Mouse (Mus musculus) hindbrain, embryonic 12.5 days (tissue): ENCODE results near the gene Mcm2. TPM values are rescaled to one million over a fixed set of nuclear protein-coding genes. Genes with fewer than 3 reads are reported as not detected.

Source experiments
- ATAC-seq: fragments of 200-750 bp; cut with Nextera tagmentation; 2 replicates; pipeline ENCODE4 v1.8.0; 2017; ENCODE audit warnings: moderate TSS enrichment; ENCODE audit not compliant: low FRiP score
- H3K27ac ChIP-seq: fragments of 300-500 bp; sonication (generic); 2 replicates; pipeline ENCODE4 v1.5.1; 2016; ENCODE audit warnings: mild to moderate bottlenecking
- H3K27me3 ChIP-seq: fragments of 300-500 bp; sonication (generic); 2 replicates; pipeline ENCODE4 v1.6.1; 2016; ENCODE audit warnings: mild to moderate bottlenecking
- H3K36me3 ChIP-seq: fragments of 300-500 bp; sonication (generic); 2 replicates; pipeline ENCODE4 v1.6.1; 2016; ENCODE audit warnings: mild to moderate bottlenecking
- H3K4me1 ChIP-seq: fragments of 300-500 bp; sonication (generic); 2 replicates; pipeline ENCODE4 v1.6.1; 2016
- H3K4me2 ChIP-seq: fragments of 300-500 bp; sonication (generic); replicated peaks from 2 replicates; pipeline ENCODE4 v1.6.1; 2016; ENCODE audit warnings: mild to moderate bottlenecking
- H3K4me3 ChIP-seq: fragments of 300-500 bp; sonication (generic); 2 replicates; pipeline ENCODE4 v1.5.1; 2016; ENCODE audit warnings: mild to moderate bottlenecking
- H3K9ac ChIP-seq: fragments of 300-500 bp; sonication (generic); 2 replicates; pipeline ENCODE4 v1.6.1; 2016; ENCODE audit warnings: mild to moderate bottlenecking, moderate library complexity
- H3K9me3 ChIP-seq: fragments of 300-500 bp; sonication (generic); replicated peaks from 2 replicates; pipeline ENCODE4 v1.6.1; 2016; ENCODE audit warnings: mild to moderate bottlenecking
- WGBS: fragments of 180-500 bp; shearing (Covaris S2); methylation state at CpG from one replicate; pipeline ENCODE4 v1.1.7; 2016; 5-methylcytosine and 5-hydroxymethylcytosine counted together
- polyA plus RNA-seq: library from polyadenylated mRNA; unstranded; fragments of >200 nt; fragmentation: Nextera tagmentation; extraction: Ambion mirVana; gene quantifications from 2 replicates; pipeline ENCODE4 v1.2.1, GENCODE M21; 2016

Mcm2 gene
- 119 and 130 TPM in 2 replicates for polyA plus RNA-seq

- Histone ChIP-seq H3K4me1 (peaks cover 38% of the 10 kb centered on the region), H3K36me3 (peaks cover 21% of the 10 kb centered on the region), H3K9me3 (no peaks in the 10 kb centered on the region), H3K4me2 (peak within 1 kb of the TSS; percentile 84), H3K27me3 (no peaks in the 10 kb centered on the region), H3K4me3 (peak within 1 kb of the TSS; percentile 55), H3K9ac (peak within 1 kb of the TSS; percentile 75), H3K27ac (peak within 1 kb of the TSS; percentile 80)
- WGBS, result under 1% methylated on average over 33 of the region's 33 CpGs
- ATAC-seq, result peak; percentile 81
Observed at GRCm38 (mm10) chr6:88898534-88899048, at the start of gene Mcm2. TSS of gene Mcm2 (minus strand) at chr6:88898780.

- Histone ChIP-seq H3K9ac (no peak overlapping the region), H3K36me3 (no peaks in the 10 kb centered on the region), H3K4me3 (no peak overlapping the region), H3K9me3 (no peaks in the 10 kb centered on the region), H3K4me2 (no peak overlapping the region), H3K4me1 (peaks cover 21% of the 10 kb centered on the region), H3K27me3 (no peaks in the 10 kb centered on the region), H3K27ac (no peak overlapping the region)
- no peak for ATAC-seq
Observed at GRCm38 (mm10) chr6:88947771-88948170, 49.2 kb upstream of the Mcm2 start.

GRCm38 (mm10) chr6:88946442-88946841 is 47.9 kb upstream of the Mcm2 start:
- no peak for ATAC-seq
- H3K27me3 ChIP-seq, result no peaks in the 10 kb centered on the region
- H3K27ac ChIP-seq, result no peak overlapping the region
- no peak overlapping the region for H3K4me2 ChIP-seq
- 76% methylated on average over 6 of the region's 6 CpGs for WGBS
- H3K9me3 ChIP-seq, result no peaks in the 10 kb centered on the region
- no peak overlapping the region for H3K9ac ChIP-seq
- H3K36me3 ChIP-seq, result no peaks in the 10 kb centered on the region
- peaks cover 34% of the 10 kb centered on the region for H3K4me1 ChIP-seq
- H3K4me3 ChIP-seq, result no peak overlapping the region

- no peak for ATAC-seq
- H3K27ac ChIP-seq, result peak overlapping the region; percentile 92; the same call in 1 of the 2 replicates
Observed at GRCm38 (mm10) chr6:88943666-88944065, 45.1 kb upstream of the Mcm2 start.

DNA sequence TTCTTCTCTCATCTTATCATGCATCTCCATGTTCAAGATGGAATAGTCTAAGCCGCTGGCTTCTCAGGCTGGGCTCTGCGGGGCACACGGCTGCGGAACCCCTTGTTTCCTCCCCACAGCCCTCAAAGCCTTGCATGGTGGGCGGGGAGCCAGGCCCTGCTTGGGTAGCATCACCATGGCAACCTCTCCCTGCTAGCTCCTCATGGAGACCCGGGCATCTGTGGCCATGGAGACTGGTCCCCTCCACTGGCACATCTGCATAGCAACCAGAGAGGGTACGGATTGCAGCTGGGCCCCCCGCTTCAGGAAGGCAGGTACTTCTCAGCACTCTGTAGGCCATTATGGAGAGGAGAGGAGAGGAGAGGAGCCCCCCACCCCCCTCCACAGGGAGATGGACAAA is 44.0 kb upstream of the Mcm2 start:
- no peaks in the 10 kb centered on the region for H3K36me3 ChIP-seq
- H3K4me2 ChIP-seq, result peak overlapping the region; percentile 31
- no peaks in the 10 kb centered on the region for H3K27me3 ChIP-seq
- H3K9me3 ChIP-seq, result no peaks in the 10 kb centered on the region
- H3K9ac ChIP-seq, result no peak overlapping the region
- peak overlapping the region; percentile 92 for H3K27ac ChIP-seq
- peak; percentile 84 for ATAC-seq
- WGBS, result 14% methylated on average over 8 of the region's 8 CpGs
- H3K4me3 ChIP-seq, result no peak overlapping the region
- H3K4me1 ChIP-seq, result peaks cover 72% of the 10 kb centered on the region

More at GRCm38 (mm10) chr6:88943666-88944065, 45.1 kb upstream of the Mcm2 start:
- 65% methylated on average over 6 of the region's 6 CpGs for WGBS
- H3K27me3 ChIP-seq, result no peaks in the 10 kb centered on the region
- H3K4me1 ChIP-seq, result peaks cover 61% of the 10 kb centered on the region
- no peak overlapping the region for H3K9ac ChIP-seq
- no peak overlapping the region for H3K4me3 ChIP-seq
- H3K9me3 ChIP-seq, result no peaks in the 10 kb centered on the region
- no peaks in the 10 kb centered on the region for H3K36me3 ChIP-seq
- no peak overlapping the region for H3K4me2 ChIP-seq

- Histone ChIP-seq H3K27me3 (no peaks in the 10 kb centered on the region), H3K36me3 (no peaks in the 10 kb centered on the region), H3K4me2 (no peak overlapping the region), H3K4me3 (no peak overlapping the region), H3K9me3 (no peaks in the 10 kb centered on the region), H3K27ac (peak overlapping the region; percentile 92), H3K4me1 (peaks cover 82% of the 10 kb centered on the region), H3K9ac (peak overlapping the region; percentile 18; the same call in 1 of the 2 replicates)
- ATAC-seq, result no peak
- 68% methylated on average over 4 of the region's 4 CpGs for WGBS
Observed at GRCm38 (mm10) chr6:88941628-88942027, 43.0 kb upstream of the Mcm2 start.

- no peaks in the 10 kb centered on the region for H3K27me3 ChIP-seq
- no peak overlapping the region for H3K4me2 ChIP-seq
- WGBS, result 80% methylated on average over 9 of the region's 9 CpGs
- ATAC-seq, result no peak
- peaks cover 84% of the 10 kb centered on the region for H3K4me1 ChIP-seq
- peak overlapping the region; percentile 92 for H3K27ac ChIP-seq
- no peaks in the 10 kb centered on the region for H3K9me3 ChIP-seq
- no peak overlapping the region for H3K4me3 ChIP-seq
- no peaks in the 10 kb centered on the region for H3K36me3 ChIP-seq
- no peak overlapping the region for H3K9ac ChIP-seq
Observed at GRCm38 (mm10) chr6:88940090-88940916, 41.7 kb upstream of the Mcm2 start.

- H3K36me3 ChIP-seq, result no peaks in the 10 kb centered on the region
- no peak overlapping the region for H3K4me3 ChIP-seq
- no peak for ATAC-seq
- H3K27me3 ChIP-seq, result no peaks in the 10 kb centered on the region
- H3K27ac ChIP-seq, result peak overlapping the region; percentile 92
- peak overlapping the region; percentile 42; the same call in 1 of the 2 replicates for H3K9ac ChIP-seq
- peak overlapping the region; percentile 15; the same call in 1 of the 2 replicates for H3K4me2 ChIP-seq
- H3K9me3 ChIP-seq, result no peaks in the 10 kb centered on the region
- 31% methylated on average over 12 of the region's 12 CpGs for WGBS
- peaks cover 92% of the 10 kb centered on the region for H3K4me1 ChIP-seq
Observed at GRCm38 (mm10) chr6:88939281-88940089, 40.9 kb upstream of the Mcm2 start.

DNA sequence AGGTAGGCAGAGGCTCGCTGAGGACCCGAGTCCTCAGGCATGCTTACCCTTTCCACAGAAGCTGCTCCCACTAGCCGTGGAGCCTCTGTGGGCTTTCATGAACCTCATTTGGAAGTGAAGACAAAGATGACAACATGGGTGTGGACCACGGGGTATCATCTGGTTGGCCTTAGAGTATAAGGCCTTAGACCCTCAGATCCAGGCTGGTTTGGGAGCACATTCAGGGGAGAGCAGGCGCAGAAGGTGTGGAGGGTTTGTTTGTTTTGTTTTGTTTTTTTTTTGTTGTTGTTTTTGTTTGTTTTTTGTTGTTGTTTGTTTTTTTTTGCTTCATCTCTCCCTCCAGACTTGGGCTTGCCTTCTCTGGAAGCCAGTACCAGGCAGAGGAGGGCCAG is 40.1 kb upstream of the Mcm2 start:
- Histone ChIP-seq H3K9me3 (no peaks in the 10 kb centered on the region), H3K4me1 (peaks cover 94% of the 10 kb centered on the region), H3K4me2 (peak overlapping the region; percentile 21), H3K27me3 (no peaks in the 10 kb centered on the region), H3K9ac (no peak overlapping the region), H3K4me3 (no peak overlapping the region), H3K36me3 (no peaks in the 10 kb centered on the region), H3K27ac (peak overlapping the region; percentile 92)
- no peak for ATAC-seq
- WGBS, result 42% methylated on average over 5 of the region's 5 CpGs

DNA sequence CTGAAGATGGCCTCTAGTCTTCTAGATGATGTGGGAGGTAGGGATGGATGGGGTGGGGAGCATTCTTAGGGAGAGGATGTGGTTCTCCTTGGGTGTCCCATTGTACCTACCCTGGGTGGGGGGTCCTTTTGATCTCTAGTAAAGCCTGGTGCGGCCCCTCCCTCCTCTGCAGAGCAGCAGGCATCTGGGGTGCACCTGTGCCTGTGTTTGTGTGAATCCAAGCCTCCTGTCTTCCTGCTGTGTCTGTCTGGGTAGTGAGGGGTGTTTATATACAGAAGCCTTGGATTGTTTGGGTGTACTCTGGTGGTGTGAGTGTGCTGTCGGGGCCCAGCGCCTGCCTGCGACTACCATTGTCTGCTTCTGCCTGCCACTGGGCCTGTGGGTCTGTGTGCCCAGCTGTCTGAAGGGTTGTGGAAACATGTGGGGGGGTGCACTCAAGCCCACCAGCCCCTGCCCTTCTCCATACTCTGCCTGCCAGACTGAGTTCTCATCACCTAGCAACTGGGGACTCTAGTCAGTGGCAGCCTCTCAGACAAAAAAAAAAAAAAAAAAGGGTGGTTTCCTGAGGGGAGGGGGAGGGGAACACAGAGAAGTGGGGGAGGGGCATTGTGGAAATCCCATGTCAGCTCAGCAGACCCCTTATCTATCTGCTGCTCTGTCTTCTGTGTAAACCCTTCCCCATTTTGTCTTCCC is 39.5 kb upstream of the Mcm2 start:
- Histone ChIP-seq H3K36me3 (no peaks in the 10 kb centered on the region), H3K9ac (peak overlapping the region; percentile 10; the same call in 1 of the 2 replicates), H3K9me3 (no peaks in the 10 kb centered on the region), H3K27me3 (0 out of 2 replicates have a peak, but pooled peaks cover 3% of the 10 kb centered on the region), H3K4me3 (no peak overlapping the region), H3K4me1 (peaks cover 93% of the 10 kb centered on the region), H3K4me2 (peak overlapping the region; percentile 21; the same call in 1 of the 2 replicates), H3K27ac (peak overlapping the region; percentile 92)
- 11% methylated on average over 4 of the region's 4 CpGs for WGBS
- ATAC-seq, result peak; percentile 74

- Histone ChIP-seq H3K9me3 (no peaks in the 10 kb centered on the region), H3K4me3 (no peak overlapping the region), H3K27me3 (0 out of 2 replicates have a peak, but pooled peaks cover 3% of the 10 kb centered on the region), H3K27ac (peak overlapping the region; percentile 92), H3K36me3 (no peaks in the 10 kb centered on the region), H3K9ac (no peak overlapping the region), H3K4me2 (no peak overlapping the region), H3K4me1 (peaks cover 84% of the 10 kb centered on the region)
- no peak for ATAC-seq
- 39% methylated on average over 4 of the region's 4 CpGs for WGBS
Observed at GRCm38 (mm10) chr6:88937214-88937549, 38.6 kb upstream of the Mcm2 start.
